Mouse (Mus musculus) neural tube, postnatal 0 days (tissue): Measurements from ENCODE around the gene Lce1h. TPM values are rescaled to one million over a fixed set of nuclear protein-coding genes. Genes with fewer than 3 reads are reported as not detected.

Experiments
- polyA plus RNA-seq: library from polyadenylated mRNA; unstranded; fragments of >200 nt; fragmentation: Nextera tagmentation; extraction: Ambion mirVana; gene quantifications from 2 replicates; pipeline ENCODE4 v1.2.1, GENCODE M21; 2015

Lce1h gene
- not detected in 2 replicates for polyA plus RNA-seq

GRCm38 (mm10) chr3:92764965-92765364, at the start of gene Lce1h:
TSS of gene Lce1h (minus strand) at chr3:92765065.

GRCm38 (mm10) chr3:92807791-92808190, 42.9 kb upstream of the Lce1h start, which contains the start of gene Lce1k:
TSS of gene Lce1k (minus strand) at chr3:92807891.

GRCm38 (mm10) chr3:92790414-92790813, 25.5 kb upstream of the Lce1h start, which contains the start of gene Lce1j:
TSS of gene Lce1j (minus strand) at chr3:92790514.

GRCm38 (mm10) chr3:92778799-92779198, 13.9 kb upstream of the Lce1h start, which contains the start of gene Lce1i:
TSS of gene Lce1i (minus strand) at chr3:92778899.

GRCm38 (mm10) chr3:92752238-92752637, 12.6 kb downstream of the Lce1h start, which contains the start of gene Lce1g:
TSS of gene Lce1g (minus strand) at chr3:92752338.

GRCm38 (mm10) chr3:92738996-92739395, 25.9 kb downstream of the Lce1h start, which contains the start of gene Gm38119:
TSS of gene Gm38119 (minus strand) at chr3:92739096.

GRCm38 (mm10) chr3:92720250-92720649, 44.6 kb downstream of the Lce1h start, which contains the start of gene Lce1f:
TSS of gene Lce1f (minus strand) at chr3:92720350.

Other genes starting within 250 kb of the Lce1h start
- gene 2310046K23Rik, start 230.6 kb downstream of the Lce1h start, polyA plus RNA-seq: not detected in 2 replicates
- gene Ivl, start 191.3 kb downstream of the Lce1h start, polyA plus RNA-seq: not detected in 2 replicates
- gene Smcp, start 176.1 kb downstream of the Lce1h start, polyA plus RNA-seq: not detected in 2 replicates
- not detected in 2 replicates for gene 2210017I01Rik, start 157.6 kb downstream of the Lce1h start, polyA plus RNA-seq
- gene Lce6a, start 143.4 kb downstream of the Lce1h start, polyA plus RNA-seq: not detected in 2 replicates
- gene Lce1a1, start 116.8 kb downstream of the Lce1h start, polyA plus RNA-seq: not detected in 2 replicates
- gene Lce1b, start 108.1 kb downstream of the Lce1h start, polyA plus RNA-seq: not detected in 2 replicates
- not detected in 2 replicates for gene Lce1a2, start 94.8 kb downstream of the Lce1h start, polyA plus RNA-seq
- not detected in 2 replicates for gene Lce1c, start 85.8 kb downstream of the Lce1h start, polyA plus RNA-seq
- not detected in 2 replicates for gene Lce1d, start 77.9 kb downstream of the Lce1h start, polyA plus RNA-seq
- not detected in 2 replicates for gene Lce1e, start 56.0 kb downstream of the Lce1h start, polyA plus RNA-seq
- gene Lce1f, start 44.7 kb downstream of the Lce1h start, polyA plus RNA-seq: not detected in 2 replicates
- gene Gm38119, start 26.0 kb downstream of the Lce1h start, polyA plus RNA-seq: not detected in 2 replicates
- not detected in 2 replicates for gene Lce1g, start 12.7 kb downstream of the Lce1h start, polyA plus RNA-seq
- not detected in 2 replicates for gene Lce1i, start 13.8 kb upstream of the Lce1h start, polyA plus RNA-seq
- not detected in 2 replicates for gene Lce1j, start 25.4 kb upstream of the Lce1h start, polyA plus RNA-seq
- not detected in 2 replicates for gene Lce1k, start 42.8 kb upstream of the Lce1h start, polyA plus RNA-seq
- not detected in 2 replicates for gene Kprp, start 62.2 kb upstream of the Lce1h start, polyA plus RNA-seq
- gene Lce1l, start 86.2 kb upstream of the Lce1h start, polyA plus RNA-seq: not detected in 2 replicates
- gene 2310050C09Rik, start 105.2 kb upstream of the Lce1h start, polyA plus RNA-seq: not detected in 2 replicates
- gene Lce3a, start 161.2 kb upstream of the Lce1h start, polyA plus RNA-seq: not detected in 2 replicates
- not detected in 2 replicates for gene Lce3b, start 167.9 kb upstream of the Lce1h start, polyA plus RNA-seq
- not detected in 2 replicates for gene Lce3c, start 179.4 kb upstream of the Lce1h start, polyA plus RNA-seq
- not detected in 2 replicates for gene Lce3d, start 192.3 kb upstream of the Lce1h start, polyA plus RNA-seq
- gene Lce3e, start 202.0 kb upstream of the Lce1h start, polyA plus RNA-seq: not detected in 2 replicates
- gene Lce3f, start 227.2 kb upstream of the Lce1h start, polyA plus RNA-seq: not detected in 2 replicates